Mouse (Mus musculus): ENCODE data around the gene Thyn1.

Thyn1 gene

GRCm38 (mm10) chr9:26999461-27000395, at the start of gene Thyn1, which contains the start of gene Acad8:
Gene Thyn1 (plus strand): TSS chr9:26999710.
Gene Acad8 (minus strand): TSS chr9:26999566.
- DNase-seq (ENCODE audit: low spot score), result peak; percentile 97

GRCm38 (mm10) chr9:26977754-26978153, 21.8 kb upstream of the Thyn1 start:
- DNase-seq (ENCODE audit: low spot score), result no peak

- DNase-seq (ENCODE audit: low spot score), result no peak
Observed at GRCm38 (mm10) chr9:26978776-26979175, 20.7 kb upstream of the Thyn1 start.

- DNase-seq (ENCODE audit: low spot score), result no peak
Observed at GRCm38 (mm10) chr9:26985090-26985613, 14.4 kb upstream of the Thyn1 start.

- no peak for DNase-seq (ENCODE audit: low spot score)
Observed at GRCm38 (mm10) chr9:26985668-26986277, 13.7 kb upstream of the Thyn1 start.

- no peak for DNase-seq (ENCODE audit: low spot score)
Observed at GRCm38 (mm10) chr9:26990181-26990580, 9.3 kb upstream of the Thyn1 start.

GRCm38 (mm10) chr9:26993118-26993517, 6.4 kb upstream of the Thyn1 start:
- DNase-seq (ENCODE audit: low spot score), result peak; percentile 5

GRCm38 (mm10) chr9:26993900-26994299, 5.6 kb upstream of the Thyn1 start:
- no peak for DNase-seq (ENCODE audit: low spot score)

GRCm38 (mm10) chr9:26997062-26997461, 2.4 kb upstream of the Thyn1 start:
- DNase-seq (ENCODE audit: low spot score), result peak; percentile 8

- no peak for DNase-seq (ENCODE audit: low spot score)
Observed at GRCm38 (mm10) chr9:26997501-26997900, 2.0 kb upstream of the Thyn1 start.

- no peak for DNase-seq (ENCODE audit: low spot score)
Observed at GRCm38 (mm10) chr9:26998669-26999460, 645 bp upstream of the Thyn1 start.

- no peak for DNase-seq (ENCODE audit: low spot score)
Observed at GRCm38 (mm10) chr9:27005231-27005630, 5.7 kb downstream of the Thyn1 start.

- no peak for DNase-seq (ENCODE audit: low spot score)
Observed at GRCm38 (mm10) chr9:27005933-27006332, 6.4 kb downstream of the Thyn1 start.

- DNase-seq (ENCODE audit: low spot score), result no peak
Observed at GRCm38 (mm10) chr9:27006866-27007265, 7.4 kb downstream of the Thyn1 start.

- DNase-seq (ENCODE audit: low spot score), result no peak
Observed at GRCm38 (mm10) chr9:27009231-27009630, 9.7 kb downstream of the Thyn1 start.

GRCm38 (mm10) chr9:27011572-27011971, 12.1 kb downstream of the Thyn1 start:
- DNase-seq (ENCODE audit: low spot score), result no peak

GRCm38 (mm10) chr9:27018961-27019360, 19.5 kb downstream of the Thyn1 start:
- no peak for DNase-seq (ENCODE audit: low spot score)

GRCm38 (mm10) chr9:27023681-27024080, 24.2 kb downstream of the Thyn1 start:
- DNase-seq (ENCODE audit: low spot score), result peak; percentile 16

- DNase-seq (ENCODE audit: low spot score), result peak; percentile 24
Observed at GRCm38 (mm10) chr9:27026708-27027107, 27.2 kb downstream of the Thyn1 start.

GRCm38 (mm10) chr9:27029022-27029827, 29.7 kb downstream of the Thyn1 start:
- peak; percentile 26 for DNase-seq (ENCODE audit: low spot score)
